Mouse (Mus musculus): Measurements from ENCODE around the gene Mgat4a. TPM values are rescaled to one million over a fixed set of nuclear protein-coding genes. Genes with fewer than 3 reads are reported as not detected.
"Not testable (repeated sequence)": the region's sequence is repeated elsewhere in the genome, so short reads cannot be mapped to it uniquely, and the experiment has no call there.

Gene Mgat4a
- polyA plus RNA-seq, 1 experiment from 2014 or later: 1.2 TPM

- H3K36me3 ChIP-seq: no peaks in the 10 kb centered on the region
- no peak overlapping the region for H3K4me3 ChIP-seq
- no peak overlapping the region for H3K27ac ChIP-seq
- no peaks in the 10 kb centered on the region for H3K27me3 ChIP-seq (ENCODE audit: insufficient read depth, poor library complexity, severe bottlenecking)
- no peak for DNase-seq (ENCODE audit: low spot score)
- no peaks in the 10 kb centered on the region for H3K9me3 ChIP-seq
- H3K4me1 ChIP-seq (replicated peaks): no peaks in the 10 kb centered on the region
- WGBS: 83% methylated on average over 4 of the region's 4 CpGs
Observed at GRCm38 (mm10) chr1:37524669-37525068, 16.1 kb downstream of the Mgat4a start.

GRCm38 (mm10) chr1:37524122-37524521 lies 16.7 kb downstream of the Mgat4a start:
- 88% methylated on average over 4 of the region's 4 CpGs for WGBS
- H3K36me3 ChIP-seq; H3K27ac ChIP-seq; DNase-seq (ENCODE audit: low spot score); H3K4me1 ChIP-seq (replicated peaks); H3K9me3 ChIP-seq; H3K27me3 ChIP-seq (ENCODE audit: insufficient read depth, poor library complexity, severe bottlenecking); H3K4me3 ChIP-seq: not testable (repeated sequence)

- H3K27ac ChIP-seq; H3K4me1 ChIP-seq (replicated peaks); H3K27me3 ChIP-seq (ENCODE audit: insufficient read depth, poor library complexity, severe bottlenecking); DNase-seq (ENCODE audit: low spot score); H3K9me3 ChIP-seq; H3K4me3 ChIP-seq; H3K36me3 ChIP-seq: not testable (repeated sequence)
- WGBS: 93% methylated on average over 3 of the region's 3 CpGs
Observed at GRCm38 (mm10) chr1:37523548-37523947, 17.3 kb downstream of the Mgat4a start.

GRCm38 (mm10) chr1:37522101-37522500 lies 18.7 kb downstream of the Mgat4a start:
- Histone ChIP-seq H3K4me3 (no peak overlapping the region), H3K9me3 (no peaks in the 10 kb centered on the region), H3K27ac (no peak overlapping the region), H3K4me1 (replicated peaks) (no peaks in the 10 kb centered on the region), H3K36me3 (no peaks in the 10 kb centered on the region), H3K27me3 (ENCODE audit: insufficient read depth, poor library complexity, severe bottlenecking) (no peaks in the 10 kb centered on the region)
- DNase-seq (ENCODE audit: low spot score): no peak
- WGBS: 92% methylated on average over 5 of the region's 5 CpGs

GRCm38 (mm10) chr1:37518791-37519190 lies 22.0 kb downstream of the Mgat4a start:
- H3K9me3 ChIP-seq: no peaks in the 10 kb centered on the region
- H3K4me1 ChIP-seq (replicated peaks): no peaks in the 10 kb centered on the region
- H3K4me3 ChIP-seq: no peak overlapping the region
- DNase-seq (ENCODE audit: low spot score): no peak
- no peaks in the 10 kb centered on the region for H3K36me3 ChIP-seq
- H3K27me3 ChIP-seq (ENCODE audit: insufficient read depth, poor library complexity, severe bottlenecking): no peaks in the 10 kb centered on the region
- WGBS: 89% methylated on average over 4 of the region's 4 CpGs
- no peak overlapping the region for H3K27ac ChIP-seq

- no peak overlapping the region for H3K4me3 ChIP-seq
- H3K4me1 ChIP-seq (replicated peaks): no peaks in the 10 kb centered on the region
- no peaks in the 10 kb centered on the region for H3K9me3 ChIP-seq
- DNase-seq (ENCODE audit: low spot score): no peak
- H3K36me3 ChIP-seq: no peaks in the 10 kb centered on the region
- no peaks in the 10 kb centered on the region for H3K27me3 ChIP-seq (ENCODE audit: insufficient read depth, poor library complexity, severe bottlenecking)
- 85% methylated on average over 4 of the region's 4 CpGs for WGBS
- no peak overlapping the region for H3K27ac ChIP-seq
Observed at GRCm38 (mm10) chr1:37518124-37518720, 22.6 kb downstream of the Mgat4a start.

- H3K4me1 ChIP-seq (replicated peaks): peaks cover 5% of the 10 kb centered on the region; the same call in 1 of the 2 replicates
- no peaks in the 10 kb centered on the region for H3K36me3 ChIP-seq
- H3K27ac ChIP-seq: no peak overlapping the region
- 86% methylated on average over 2 of the region's 2 CpGs for WGBS
- H3K4me3 ChIP-seq: no peak overlapping the region
- H3K27me3 ChIP-seq (ENCODE audit: insufficient read depth, poor library complexity, severe bottlenecking): no peaks in the 10 kb centered on the region
- DNase-seq (ENCODE audit: low spot score): no peak
- H3K9me3 ChIP-seq: no peaks in the 10 kb centered on the region
Observed at GRCm38 (mm10) chr1:37512961-37513431, 27.8 kb downstream of the Mgat4a start.

- Histone ChIP-seq H3K4me1 (replicated peaks) (peaks cover 5% of the 10 kb centered on the region; the same call in 1 of the 2 replicates), H3K36me3 (no peaks in the 10 kb centered on the region), H3K27ac (no peak overlapping the region), H3K27me3 (ENCODE audit: insufficient read depth, poor library complexity, severe bottlenecking) (no peaks in the 10 kb centered on the region), H3K9me3 (no peaks in the 10 kb centered on the region), H3K4me3 (no peak overlapping the region)
- 59% methylated on average over 5 of the region's 5 CpGs for WGBS
- DNase-seq (ENCODE audit: low spot score): no peak
Observed at GRCm38 (mm10) chr1:37512109-37512640, 28.6 kb downstream of the Mgat4a start.

- Histone ChIP-seq H3K36me3 (no peaks in the 10 kb centered on the region), H3K27ac (no peak overlapping the region), H3K9me3 (peaks cover 6% of the 10 kb centered on the region; the same call in 1 of the 2 replicates), H3K4me3 (no peak overlapping the region), H3K4me1 (replicated peaks) (peaks cover 5% of the 10 kb centered on the region; the same call in 1 of the 2 replicates), H3K27me3 (ENCODE audit: insufficient read depth, poor library complexity, severe bottlenecking) (no peaks in the 10 kb centered on the region)
- WGBS: 85% methylated on average over 3 of the region's 3 CpGs
- DNase-seq (ENCODE audit: low spot score): no peak
Observed at GRCm38 (mm10) chr1:37510193-37510592, 30.6 kb downstream of the Mgat4a start.

GRCm38 (mm10) chr1:37509437-37509836 lies 31.4 kb downstream of the Mgat4a start:
- H3K27me3 ChIP-seq (ENCODE audit: insufficient read depth, poor library complexity, severe bottlenecking): no peaks in the 10 kb centered on the region
- H3K36me3 ChIP-seq: no peaks in the 10 kb centered on the region
- no peak for DNase-seq (ENCODE audit: low spot score)
- no peak overlapping the region for H3K4me3 ChIP-seq
- peaks cover 6% of the 10 kb centered on the region; the same call in 1 of the 2 replicates for H3K9me3 ChIP-seq
- H3K27ac ChIP-seq: no peak overlapping the region
- WGBS: 88% methylated on average over 5 of the region's 5 CpGs
- H3K4me1 ChIP-seq (replicated peaks): peaks cover 9% of the 10 kb centered on the region; the same call in 1 of the 2 replicates

GRCm38 (mm10) chr1:37505348-37505730 lies 35.5 kb downstream of the Mgat4a start:
- Histone ChIP-seq H3K27ac (no peak overlapping the region), H3K4me3 (no peak overlapping the region), H3K4me1 (replicated peaks) (peaks cover 7% of the 10 kb centered on the region; the same call in 1 of the 2 replicates), H3K9me3 (peaks cover 6% of the 10 kb centered on the region; the same call in 1 of the 2 replicates), H3K36me3 (no peaks in the 10 kb centered on the region), H3K27me3 (ENCODE audit: insufficient read depth, poor library complexity, severe bottlenecking) (peaks cover 31% of the 10 kb centered on the region)
- 92% methylated on average over 9 of the region's 9 CpGs for WGBS
- DNase-seq (ENCODE audit: low spot score): no peak

- WGBS: 73% methylated on average over 10 of the region's 10 CpGs
- DNase-seq (ENCODE audit: low spot score): no peak
- H3K4me1 ChIP-seq (replicated peaks): peaks cover 7% of the 10 kb centered on the region; the same call in 1 of the 2 replicates
- H3K9me3 ChIP-seq: peaks cover 6% of the 10 kb centered on the region; the same call in 1 of the 2 replicates
- peaks cover 36% of the 10 kb centered on the region for H3K27me3 ChIP-seq (ENCODE audit: insufficient read depth, poor library complexity, severe bottlenecking)
- H3K4me3 ChIP-seq: no peak overlapping the region
- H3K27ac ChIP-seq: no peak overlapping the region
- no peaks in the 10 kb centered on the region for H3K36me3 ChIP-seq
Observed at GRCm38 (mm10) chr1:37504716-37505347, 36.0 kb downstream of the Mgat4a start.

GRCm38 (mm10) chr1:37503656-37504055 lies 37.2 kb downstream of the Mgat4a start:
- WGBS: 70% methylated on average over 4 of the region's 4 CpGs

More at GRCm38 (mm10) chr1:37503656-37504055, 37.2 kb downstream of the Mgat4a start:
- Histone ChIP-seq H3K36me3 (no peaks in the 10 kb centered on the region), H3K27me3 (ENCODE audit: insufficient read depth, poor library complexity, severe bottlenecking) (peaks cover 43% of the 10 kb centered on the region), H3K9me3 (peaks cover 6% of the 10 kb centered on the region; the same call in 1 of the 2 replicates), H3K4me1 (replicated peaks) (peaks cover 11% of the 10 kb centered on the region), H3K4me3 (no peak overlapping the region), H3K27ac (no peak overlapping the region)
- no peak for DNase-seq (ENCODE audit: low spot score)

Measured in hindbrain, embryonic 10.5 days (tissue).